Mouse (Mus musculus) heart, postnatal 14 days (tissue): Measurements from ENCODE around the gene Nxf3. TPM values are rescaled to one million over a fixed set of nuclear protein-coding genes. Genes with fewer than 3 reads are reported as not detected.
A peak's percentile ranks its signal among the peaks of the same experiment; 100 is the strongest.
"Not testable (repeated sequence)": the region's sequence is repeated elsewhere in the genome, so short reads cannot be mapped to it uniquely, and the experiment has no call there.

ENCODE experiments used
- DNase-seq, 2 experiments: peaks; one replicate each; pipeline ENCODE4 v3.0.0; 2021 to 2022
- intact Hi-C: fragments of 180-260 bp; cut with DNase I; formaldehyde crosslinking; loops from one replicate; pipeline ENCODE4 v1.15.1; 2025
- long read RNA-seq, 2 experiments: library from polyadenylated mRNA; stranded (forward); transcript quantifications; one replicate each; pipeline ENCODE4 v2.0.0; 2021
- total RNA-seq, 2 experiments: library from RNA; stranded (reverse); gene quantifications; 2 replicates each; pipeline ENCODE4 v1.2.3; 2021

Gene Nxf3
- total RNA-seq, result not detected
- long read RNA-seq, experiment 1, result 0 reads
- long read RNA-seq, experiment 2, result 0 reads

GRCm38 (mm10) chrX:136085155-136085554, at the start of gene Nxf3:
TSS of gene Nxf3 (minus strand) at chrX:136085255.
- intact Hi-C loops, result no loop called here

DNA sequence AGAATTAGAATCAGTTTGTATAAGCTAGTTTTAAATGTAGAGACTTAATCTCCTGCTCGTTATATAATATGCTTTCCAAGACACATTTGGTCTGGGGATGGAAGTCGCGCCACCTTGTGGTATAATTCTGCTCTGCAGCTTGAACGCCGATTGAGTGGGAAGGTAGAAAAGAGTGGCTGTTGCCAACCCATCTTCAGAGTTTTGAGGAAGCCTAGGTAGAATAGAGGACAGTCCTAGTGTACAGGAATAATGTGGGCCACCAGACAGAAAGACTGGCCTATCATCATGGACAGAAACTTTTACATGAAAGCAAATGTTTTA, 42.6 kb upstream of the Nxf3 start:
- peak; percentile 5 to 36 for DNase-seq
- intact Hi-C loops, result no loop called here

More at GRCm38 (mm10) chrX:136085155-136085554, at the start of gene Nxf3:
- no peak for DNase-seq

DNA sequence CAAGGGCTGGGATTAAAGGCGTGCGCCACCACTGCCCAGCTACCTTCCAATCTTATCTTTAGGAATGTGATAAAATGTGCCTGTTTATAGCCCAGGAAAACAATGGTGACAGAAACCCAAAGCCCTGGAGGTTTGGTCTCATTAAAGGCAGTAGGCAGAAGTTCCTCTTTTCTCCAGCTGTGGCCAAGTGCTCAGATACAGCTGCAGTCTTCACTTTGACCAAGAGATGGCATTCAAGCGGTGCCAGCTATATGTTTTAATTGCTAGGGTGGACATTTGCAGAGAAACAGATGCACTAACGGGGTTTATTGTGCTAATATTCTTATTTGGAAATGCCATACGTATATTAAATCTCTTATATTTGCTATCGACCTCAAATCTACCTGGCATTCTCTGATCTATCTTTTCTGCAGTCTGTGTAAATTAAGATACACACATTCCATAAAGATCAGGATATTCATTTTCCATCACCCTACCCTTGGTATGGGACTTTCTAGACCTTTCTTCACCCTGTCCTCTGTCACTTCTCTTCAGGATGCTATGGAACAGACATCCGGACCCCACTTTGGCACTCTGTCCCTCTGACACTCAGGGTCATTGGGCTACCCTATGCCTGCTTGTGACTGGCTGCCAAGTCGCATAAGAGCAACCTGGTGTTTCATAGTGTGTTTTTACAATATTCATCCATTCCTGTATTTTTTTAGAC, 42.1 kb upstream of the Nxf3 start:
- intact Hi-C loops, result no loop called here
- no peak for DNase-seq

DNA sequence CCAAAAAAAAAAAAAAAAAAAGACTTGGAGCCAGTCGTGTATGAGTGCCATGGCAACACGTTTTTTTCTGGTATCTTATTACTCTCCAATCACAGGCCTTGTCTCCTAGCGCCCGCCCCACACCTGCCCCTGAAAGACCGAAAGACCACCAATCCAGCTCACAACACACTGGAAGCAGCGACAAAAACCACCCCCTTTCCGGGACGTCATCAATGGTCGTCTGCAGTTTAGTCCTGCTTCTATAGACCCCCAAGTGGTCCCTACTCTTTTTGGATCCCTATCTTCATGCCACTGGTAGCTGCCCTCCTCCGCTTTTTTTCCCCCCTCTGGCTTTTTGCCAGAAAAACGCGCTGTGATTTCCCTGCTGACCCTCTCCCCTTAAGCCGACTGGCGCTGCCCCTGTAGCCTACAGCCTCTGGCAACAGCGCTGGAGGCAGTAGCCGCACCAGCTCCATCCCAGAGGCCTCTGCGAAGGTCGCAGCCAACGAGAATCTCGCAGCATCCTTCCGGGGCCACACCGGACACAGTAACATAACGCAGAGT, 30.4 kb upstream of the Nxf3 start:
- intact Hi-C loops, result no loop called here
- DNase-seq, result no peak

GRCm38 (mm10) chrX:136115015-136115414, 30.0 kb upstream of the Nxf3 start:
- intact Hi-C loops, result no loop called here
- DNase-seq, result no peak

DNA sequence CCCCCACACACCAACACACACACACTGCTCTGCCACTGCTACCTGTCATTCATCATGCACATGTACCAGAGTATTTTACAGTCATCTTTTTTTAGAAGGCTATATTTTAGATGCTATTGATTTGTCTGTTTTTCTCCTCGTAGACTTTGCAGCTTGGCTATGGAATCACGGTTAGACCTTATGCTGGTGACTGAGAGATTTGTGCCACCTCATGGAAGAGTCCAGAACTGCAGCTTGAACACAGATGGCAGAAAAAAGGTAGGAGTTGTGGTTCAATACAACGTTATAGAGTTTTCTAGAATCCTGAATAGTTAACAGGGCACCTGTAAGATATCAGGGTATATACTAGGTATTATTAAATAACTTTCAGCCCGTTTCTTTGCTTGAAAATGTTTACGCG, 22.9 kb upstream of the Nxf3 start:
- intact Hi-C loops, result loop anchor here (5.0 kb wide), 1 partner anchor 61 kb away; no protein-coding TSS in a partner anchor
- peak; percentile 3 to 29 for DNase-seq

DNA sequence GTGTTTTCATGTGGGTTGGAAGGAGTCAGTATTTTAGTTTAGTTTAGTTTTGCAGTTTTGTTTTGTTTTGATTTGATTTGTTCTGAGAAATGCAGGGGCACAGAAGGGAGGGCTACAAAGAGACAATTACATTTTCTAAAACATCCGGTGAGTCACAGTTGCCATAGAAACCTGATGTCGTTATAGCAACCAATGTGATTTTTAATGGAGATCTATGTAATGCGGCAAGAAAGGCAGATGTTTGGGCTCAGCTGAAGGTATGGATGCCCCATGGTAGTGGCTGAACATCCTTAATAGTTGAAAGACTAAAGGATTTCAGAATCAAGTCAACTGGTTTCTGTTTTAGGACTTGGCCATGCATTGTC, 19.7 kb upstream of the Nxf3 start:
- intact Hi-C loops, result loop anchor here (5.0 kb wide), 1 partner anchor 57 kb away; no protein-coding TSS in a partner anchor
- no peak for DNase-seq

DNA sequence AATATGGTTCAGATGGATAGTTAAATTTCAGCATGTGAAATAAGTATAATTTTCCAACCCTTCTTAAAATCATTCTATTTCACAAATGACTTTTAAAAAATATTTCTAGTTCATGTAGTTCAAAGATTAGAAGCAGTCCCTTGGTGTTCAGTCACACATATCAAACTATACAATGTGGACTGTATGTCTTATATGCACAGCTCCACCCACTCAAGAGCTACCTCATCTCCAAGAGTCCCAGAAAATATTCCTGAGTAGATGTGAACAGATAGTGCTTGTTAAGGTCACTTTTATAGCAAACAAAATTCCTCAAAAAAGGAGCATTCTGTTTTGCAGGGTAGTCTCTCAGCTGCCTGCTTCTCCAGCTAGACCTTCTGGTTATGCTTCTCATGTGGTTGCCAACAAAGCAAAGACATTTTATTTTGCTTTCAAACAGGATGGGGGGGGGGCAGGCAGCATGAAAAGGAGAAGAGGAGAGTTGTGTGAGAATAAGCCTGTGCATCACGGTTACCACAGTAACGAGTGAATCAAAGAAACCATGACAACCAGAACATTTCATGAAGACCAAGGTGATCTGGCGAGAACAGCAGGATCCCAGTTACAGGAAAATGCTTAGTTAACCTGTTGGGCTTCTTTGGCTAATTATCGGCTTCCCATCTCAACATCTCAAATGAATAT, 19.1 kb upstream of the Nxf3 start:
- DNase-seq, result no peak

DNA sequence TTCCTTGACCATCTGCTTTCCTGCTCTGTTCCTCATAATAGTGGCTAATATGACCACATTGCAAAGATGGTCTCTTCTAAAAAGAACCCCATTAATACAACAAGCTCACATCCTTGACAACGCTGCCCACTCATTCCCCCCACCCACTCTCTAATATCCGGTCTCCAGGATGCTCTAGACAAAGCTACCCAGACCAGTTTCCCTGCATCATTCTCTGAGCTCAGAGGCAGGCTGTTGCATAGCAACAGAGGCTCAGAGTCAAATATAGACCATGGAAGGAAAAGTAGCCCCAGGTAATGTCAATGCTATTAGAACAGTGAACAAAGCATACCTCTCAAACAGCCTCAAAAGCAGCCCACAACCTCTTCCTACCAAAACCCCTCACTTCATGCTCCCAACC, 9.4 kb upstream of the Nxf3 start:
- intact Hi-C loops, result no loop called here
- DNase-seq, result no peak

More for the DNA sequence above, 19.1 kb upstream of the Nxf3 start:
- intact Hi-C loops, result no loop called here

DNA sequence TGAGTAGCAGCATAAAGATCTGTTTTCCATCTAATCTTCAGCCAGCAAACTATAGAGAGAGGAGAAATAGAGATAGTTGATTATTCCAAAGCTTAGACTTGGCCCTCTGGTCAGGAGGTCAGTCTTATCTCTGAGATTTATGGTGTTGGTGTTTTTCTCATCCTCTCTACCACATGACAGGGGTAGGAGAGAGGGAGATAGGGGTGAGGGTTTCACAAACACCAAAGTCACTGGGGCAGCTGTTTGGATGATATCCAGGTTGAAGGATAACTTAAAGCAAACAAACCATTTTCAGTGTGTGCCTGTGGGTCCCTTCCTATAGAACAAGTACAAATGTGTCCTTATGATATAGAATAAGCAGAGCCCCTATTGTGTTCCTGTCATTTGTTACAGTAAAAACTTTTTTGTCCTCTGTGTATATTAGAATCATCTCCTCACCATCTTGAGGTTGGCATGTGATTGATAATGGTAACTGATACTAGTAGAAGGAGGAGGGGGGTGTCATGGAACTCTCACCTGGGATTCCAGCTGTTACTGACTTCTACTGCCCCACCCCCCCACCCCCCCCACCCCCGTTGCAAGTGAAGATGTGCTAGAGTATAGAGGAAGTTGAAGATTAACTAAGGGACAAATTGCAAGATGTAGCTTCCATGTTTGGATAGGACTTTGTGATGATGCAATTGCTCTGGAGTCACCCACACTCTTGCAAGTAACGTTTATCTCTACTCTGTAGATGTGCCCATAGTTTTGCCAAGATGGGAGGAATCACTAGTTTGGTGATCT, 7.6 kb upstream of the Nxf3 start:
- DNase-seq, result no peak
- intact Hi-C loops, result no loop called here

DNA sequence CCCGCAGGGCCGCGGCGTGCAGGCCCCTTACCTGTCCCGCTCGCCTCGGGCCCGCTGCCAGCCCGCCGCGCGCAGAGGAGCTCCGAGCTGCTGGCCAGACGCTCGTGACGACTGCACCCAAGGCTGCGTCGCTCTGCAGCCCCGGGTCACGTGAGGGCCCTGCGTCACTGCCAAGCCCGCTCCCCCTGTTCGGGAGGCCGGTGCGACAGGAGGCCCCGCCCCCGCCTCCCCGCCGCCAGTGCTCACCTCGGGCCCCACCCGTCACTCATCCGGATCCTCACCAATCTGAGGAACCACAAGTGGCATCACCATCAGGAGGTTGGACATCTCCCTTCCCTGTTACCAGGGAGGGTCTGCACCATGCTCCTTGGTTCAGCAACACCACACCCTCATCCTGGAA, 17.0 kb downstream of the Nxf3 start, which contains the start of gene Bex2:
Gene Bex2, minus strand, starts transcription at position 217 of the 400 bp plus-strand sequence.
- DNase-seq, intact Hi-C loops: not testable (repeated sequence)

- DNase-seq, intact Hi-C loops: not testable (repeated sequence)
Measured at GRCm38 (mm10) chrX:136067201-136067991, 17.7 kb downstream of the Nxf3 start.

DNA sequence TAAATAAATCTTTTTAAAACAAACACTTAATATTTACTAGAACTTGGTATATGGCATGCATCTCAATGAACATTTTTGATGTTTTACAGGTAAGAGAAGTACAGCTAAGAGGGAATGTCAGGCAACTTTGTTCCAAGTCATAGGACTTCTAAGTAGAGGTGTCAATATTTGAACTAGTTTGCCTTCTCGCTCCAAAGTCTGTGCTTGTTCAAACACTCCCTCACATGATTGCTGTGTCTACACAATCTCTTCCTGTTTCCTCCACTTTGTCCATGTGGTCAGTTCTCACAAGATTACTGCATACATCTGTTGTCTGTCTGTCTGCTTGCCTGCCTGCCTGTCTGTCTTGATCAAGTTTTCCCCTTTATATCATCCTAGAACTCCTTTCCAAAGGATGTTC, 24.4 kb downstream of the Nxf3 start:
- DNase-seq, result no peak
- intact Hi-C loops, result no loop called here

DNA sequence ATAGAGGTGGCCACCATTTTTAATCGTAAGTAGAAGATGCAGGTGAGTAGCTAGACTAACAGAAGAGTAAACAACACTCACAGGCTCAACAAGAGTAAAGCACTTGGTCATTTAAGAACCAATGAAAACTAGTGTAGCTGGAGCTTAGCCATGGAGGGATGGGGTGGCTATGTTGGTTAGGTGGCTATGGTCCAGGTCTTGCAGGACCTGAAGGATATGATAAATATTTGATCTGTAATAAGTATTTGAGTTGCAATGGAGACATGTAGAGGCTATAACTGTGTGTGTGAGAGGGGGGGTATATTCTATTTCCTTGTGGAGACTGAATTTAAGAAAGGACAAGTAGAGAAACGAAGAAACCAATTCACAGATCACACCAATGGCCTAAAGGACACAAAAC, 33.8 kb downstream of the Nxf3 start:
- intact Hi-C loops, result no loop called here
- no peak for DNase-seq

DNA sequence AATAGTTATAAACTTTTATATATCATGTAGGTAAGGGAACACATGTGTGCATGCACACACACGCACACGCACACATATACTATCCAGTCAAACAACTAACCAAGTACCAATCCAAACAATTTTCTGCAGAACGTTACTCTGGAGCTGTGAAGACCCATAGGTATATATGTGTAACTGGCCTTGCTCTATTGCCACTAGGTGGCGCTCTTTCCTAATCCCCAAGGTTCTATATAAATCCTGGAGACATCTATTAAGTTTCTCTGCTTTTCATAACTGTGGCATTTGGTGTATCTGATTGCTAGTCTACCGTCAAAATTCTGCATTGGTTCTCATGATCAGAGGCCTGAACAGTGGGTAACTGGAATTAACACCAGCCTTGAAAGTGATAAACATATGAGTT, 37.5 kb downstream of the Nxf3 start:
- intact Hi-C loops, result loop anchor here (2.0 to 5.0 kb wide), 2 partner anchors 60 to 273 kb away; no protein-coding TSS in a partner anchor
- peak; percentile 35 to 60 for DNase-seq

- intact Hi-C loops, result no loop called here
- DNase-seq, result no peak
Measured at GRCm38 (mm10) chrX:136043726-136044125, 41.3 kb downstream of the Nxf3 start.

DNA sequence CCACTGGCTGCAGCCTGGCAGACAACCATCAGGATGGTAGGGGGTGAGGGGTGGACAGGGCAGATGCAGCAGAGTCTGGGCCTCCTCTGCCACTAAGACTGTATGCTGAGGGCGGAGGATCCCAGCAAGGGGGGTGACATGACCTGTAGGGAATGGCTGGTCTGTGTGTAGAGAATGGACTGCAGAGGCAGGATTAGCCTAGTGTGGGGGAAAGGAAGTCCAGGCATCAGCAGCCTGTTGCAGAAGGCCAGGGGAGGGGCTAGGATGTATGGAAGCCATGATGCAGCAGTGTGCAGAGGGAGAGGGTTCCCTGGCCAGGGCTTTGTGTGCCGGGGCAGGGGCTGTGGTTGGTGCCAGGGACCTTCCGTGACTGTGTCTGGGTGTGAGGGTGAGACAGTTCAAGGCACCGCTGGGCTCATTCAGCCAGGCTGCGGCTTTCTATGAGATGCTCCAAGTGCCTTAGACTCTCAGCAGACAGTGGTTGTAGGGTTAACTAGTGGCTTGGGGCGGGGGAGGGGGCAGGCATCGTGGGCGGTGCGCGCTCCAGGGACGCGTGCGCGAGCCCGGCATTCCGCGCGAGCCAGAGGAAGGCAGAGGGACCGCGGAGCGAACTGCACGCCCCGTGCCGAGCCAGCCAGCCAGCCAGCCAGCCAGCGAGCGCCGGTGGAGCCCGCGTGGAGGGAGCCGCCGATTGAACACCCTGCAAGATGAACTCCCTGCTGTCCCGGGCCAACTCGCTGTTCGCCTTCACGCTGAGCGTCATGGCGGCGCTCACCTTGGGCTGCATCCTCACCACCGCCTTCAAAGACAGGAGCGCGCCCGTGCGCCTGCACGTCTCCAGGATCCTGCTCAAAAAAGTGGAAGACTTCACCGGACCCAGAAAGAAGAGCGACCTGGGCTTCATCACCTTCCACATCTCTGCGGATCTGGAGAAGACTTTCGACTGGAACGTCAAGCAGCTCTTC, 52.0 kb downstream of the Nxf3 start, which contains the start of gene Arxes1:
Gene Arxes1, plus strand, starts transcription at position 569 of the 965 bp plus-strand sequence.
- intact Hi-C loops, result not testable (repeated sequence)
- peak; percentile 8 to 16 for DNase-seq

DNA sequence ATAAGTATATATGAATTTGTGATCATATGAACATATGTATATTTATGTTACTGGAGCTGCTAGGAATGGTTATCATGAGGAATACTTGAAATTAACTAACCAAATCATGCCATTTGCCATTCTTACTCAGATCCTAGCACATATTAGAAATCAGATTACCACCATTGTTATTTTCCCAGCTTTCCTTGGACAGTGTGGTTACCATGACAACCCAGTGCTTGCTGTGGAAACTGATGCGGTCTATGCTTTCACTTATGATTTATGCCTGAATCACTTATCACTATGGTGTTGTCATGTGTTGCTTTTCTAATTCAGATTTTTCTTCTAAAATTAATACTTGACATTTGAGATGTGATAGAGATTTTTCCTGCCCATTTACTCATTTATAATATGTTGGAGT, 54.7 kb downstream of the Nxf3 start:
- intact Hi-C loops, result no loop called here
- DNase-seq, result no peak
